27 mouse cellular contexts compared by ENCODE assay signal in genomic region chr8:84322761-84323160, GRCm38 (mm10). TPM values are rescaled to one million over a fixed set of nuclear protein-coding genes. Genes with fewer than 3 reads are reported as not detected.
A peak's percentile ranks its signal among the peaks of the same experiment; 100 is the strongest.
DNase-seq lines count a peak whose midpoint lies in the region; ATAC-seq and TF ChIP-seq lines count a peak whose summit lies in the region.
"Had no signal": no experiment of that assay in that cellular context is flagged by ENCODE, and none has a peak within 500 bp of the region (broad histone marks: within the 10 kb centered on the region; RNA-seq: fewer than 3 reads in every experiment).

No protein-coding gene starts in this region.

- peak; percentile 14 for DNase-seq in adrenal gland, postnatal 14 days
- no peak for DNase-seq in adrenal gland, postnatal 4 days (ENCODE audit: low spot score in 2 of 2)
- DNase-seq in heart, adult 18-20 months = peak; percentile 48 to 62
- DNase-seq in heart, postnatal 25 days (ENCODE audit: low spot score) = no peak
- peak; percentile 54 to 58 for DNase-seq in heart, adult 9 months (ENCODE audit: low spot score in 2 of 2)
- DNase-seq in heart, postnatal 14 days = peak; percentile 40 to 65
- no peak for DNase-seq in hindbrain, postnatal 0 days (ENCODE audit: low spot score)
- no peak for DNase-seq in left cerebral cortex, postnatal 14 days (ENCODE audit: low spot score in 2 of 2)
- DNase-seq: adrenal gland, adult 8-10 months; cerebellum, adult 18-20 months; cerebellum, postnatal 14 days; forebrain, postnatal 0 days; kidney, adult 18-20 months; layer of hippocampus, postnatal 36 days; liver; lung, adult 2 months; lung, postnatal 10 days; midbrain, embryonic 14.5 days; retina, postnatal 1 day; right cerebral cortex, postnatal 14 days; thymus, postnatal 25 days had no signal

- no peak for TF ChIP-seq CTCF in hindbrain, postnatal 0 days (IDR thresholded peaks at IDR 0.05; ENCODE audit: low read depth)

- H3K27me3 ChIP-seq in hindbrain, postnatal 0 days (ENCODE audit: insufficient read depth, low read length) = no peaks in the 10 kb centered on the region
- H3K27me3 ChIP-seq: hindbrain, embryonic 15.5 days; neural tube, embryonic 15.5 days had no signal

- ATAC-seq in hindbrain, postnatal 0 days = no peak
- ATAC-seq: forebrain, postnatal 0 days had no signal

- no peak overlapping the region for H3K4me3 ChIP-seq in hindbrain, postnatal 0 days (ENCODE audit: low read length)
- H3K4me3 ChIP-seq: erythroblast, embryonic 14.5 days; hindbrain, embryonic 15.5 days; neural tube, embryonic 15.5 days had no signal

- H3K9me3 ChIP-seq in hindbrain, postnatal 0 days (ENCODE audit: low read length) = no peaks in the 10 kb centered on the region
- H3K9me3 ChIP-seq: G1E; hindbrain, embryonic 15.5 days; neural tube, embryonic 15.5 days had no signal

- no peaks in the 10 kb centered on the region for H3K4me1 ChIP-seq in hindbrain, postnatal 0 days (ENCODE audit: insufficient read depth, low read length)
- H3K4me1 ChIP-seq: hindbrain, embryonic 15.5 days; neural tube, embryonic 15.5 days had no signal

- no peak overlapping the region for H3K27ac ChIP-seq in hindbrain, postnatal 0 days
- H3K27ac ChIP-seq: hindbrain, embryonic 15.5 days; liver, embryonic 14.5 days; macrophage; neural tube, embryonic 15.5 days had no signal

- H3K36me3 ChIP-seq in hindbrain, postnatal 0 days (ENCODE audit: insufficient read depth, low read length) = no peaks in the 10 kb centered on the region
- H3K36me3 ChIP-seq: G1E; hindbrain, embryonic 15.5 days; neural tube, embryonic 15.5 days had no signal

- 74% methylated on average over 9 of the region's 10 CpGs for WGBS in hindbrain, postnatal 0 days

- H3K4me2 ChIP-seq in hindbrain, postnatal 0 days (ENCODE audit: low read depth, low read length) = no peak overlapping the region
- H3K4me2 ChIP-seq: hindbrain, embryonic 15.5 days; neural tube, embryonic 15.5 days had no signal

- intact Hi-C loops in heart, postnatal 25 days (cut with DNase I) = no loop called here
- intact Hi-C loops in heart, postnatal 14 days (cut with DNase I) = no loop called here
- intact Hi-C loops in left cerebral cortex, postnatal 14 days (cut with DNase I) = no loop called here

- no peak overlapping the region for H3K9ac ChIP-seq in hindbrain, postnatal 0 days (replicated peaks; ENCODE audit: low read length)
- H3K9ac ChIP-seq: forebrain, postnatal 0 days; hindbrain, embryonic 15.5 days; liver, embryonic 14.5 days; neural tube, embryonic 15.5 days had no signal

RNA-seq across cellular contexts. Expression of gene Ccdc130, which starts 52.6 kb away (rescaled TPM):
- 17.5 and 22.0 TPM in 2 replicates for total RNA-seq in adrenal gland, postnatal 14 days (2021)
- total RNA-seq in adrenal gland, postnatal 4 days (2021) = 10 to 100 TPM; 20.8 to 22.4 TPM
- 10 to 100 TPM in 1 of 2 experiments, 1 to 10 TPM in 1; 8.8 to 11.0 TPM for total RNA-seq in heart, adult 18-20 months (2021)
- total RNA-seq in heart, postnatal 25 days (2021) = 10 to 100 TPM in 1 of 2 experiments, 1 to 10 TPM in 1; 9.2 to 10.3 TPM
- 10 to 100 TPM in 1 of 2 experiments, 1 to 10 TPM in 1; 8.1 to 10.9 TPM for total RNA-seq in heart, postnatal 14 days (2021)
- total RNA-seq in hindbrain, postnatal 0 days (2014; rRNA removed) = 6.0 and 7.5 TPM in 2 replicates
- 12.4 and 12.9 TPM in 2 replicates for polyA plus RNA-seq in hindbrain, postnatal 0 days (2015; fragmentation: Nextera tagmentation; extraction: Ambion mirVana)
- total RNA-seq in left cerebral cortex, postnatal 14 days (2021) = 10 to 100 TPM; 24.6 to 26.0 TPM

Comparison
In these comparisons a context has a peak if more than half of its experiments do, and no peak if none do; other contexts are left out.
1. DNase-seq: peak in adrenal gland, postnatal 14 days (single experiment), heart, adult 18-20 months (2 of 2), heart, adult 9 months (2 of 2) and heart, postnatal 14 days (2 of 2); none in adrenal gland, postnatal 4 days (0 of 2), heart, postnatal 25 days (single experiment), hindbrain, postnatal 0 days (single experiment) and left cerebral cortex, postnatal 14 days (0 of 2).